Mouse (Mus musculus) spleen, adult 12 weeks (tissue): ENCODE measurements around the gene Hils1.

Experiments
- DNase-seq: peaks from one replicate; pipeline ENCODE4 v3.0.0; 2022; ENCODE audit warnings: low spot score

Hils1 gene

DNA sequence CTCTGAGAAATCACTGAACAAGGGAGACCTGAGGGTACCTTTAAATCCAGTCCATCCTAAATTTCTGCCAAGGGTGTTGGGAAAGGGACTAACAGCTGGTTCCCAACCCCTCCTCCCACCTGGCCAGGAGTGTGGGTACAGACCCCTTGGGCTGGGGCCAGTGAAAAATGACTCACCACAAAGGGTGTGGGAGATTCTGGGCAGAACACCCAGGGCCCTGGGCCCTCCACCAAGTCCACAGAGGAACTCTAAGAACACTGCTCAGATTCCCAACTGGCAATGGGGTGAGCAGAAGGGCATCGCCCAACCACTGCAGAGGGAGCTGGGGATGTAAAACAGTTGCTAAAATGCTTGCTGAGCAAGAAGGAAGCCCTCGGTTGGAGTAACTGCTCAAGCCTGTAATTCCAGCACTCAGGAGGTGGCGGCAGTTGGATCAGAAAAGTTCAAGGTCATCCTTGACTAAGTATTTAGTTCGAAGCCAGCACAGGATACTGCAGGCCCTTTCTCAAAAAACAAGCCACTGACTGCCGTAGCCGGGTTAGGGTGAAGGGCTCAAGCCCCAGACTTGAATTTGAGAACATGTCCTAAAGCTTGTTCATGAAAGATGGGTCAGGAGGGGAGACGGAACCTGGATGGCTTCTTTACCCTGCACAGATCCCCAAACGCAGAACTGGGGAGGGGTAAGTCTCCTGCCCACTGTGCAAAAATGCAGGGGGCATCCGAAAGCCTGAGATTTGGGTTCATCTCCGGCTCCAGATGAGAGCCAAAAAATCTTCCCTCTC is 21.6 kb downstream of the Hils1 start:
- DNase-seq: no peak

- peak; percentile 68 for DNase-seq
Observed at GRCm38 (mm10) chr11:94989562-94990017, 22.2 kb downstream of the Hils1 start.

GRCm38 (mm10) chr11:94990102-94990748 is 22.8 kb downstream of the Hils1 start:
- DNase-seq: no peak

DNA sequence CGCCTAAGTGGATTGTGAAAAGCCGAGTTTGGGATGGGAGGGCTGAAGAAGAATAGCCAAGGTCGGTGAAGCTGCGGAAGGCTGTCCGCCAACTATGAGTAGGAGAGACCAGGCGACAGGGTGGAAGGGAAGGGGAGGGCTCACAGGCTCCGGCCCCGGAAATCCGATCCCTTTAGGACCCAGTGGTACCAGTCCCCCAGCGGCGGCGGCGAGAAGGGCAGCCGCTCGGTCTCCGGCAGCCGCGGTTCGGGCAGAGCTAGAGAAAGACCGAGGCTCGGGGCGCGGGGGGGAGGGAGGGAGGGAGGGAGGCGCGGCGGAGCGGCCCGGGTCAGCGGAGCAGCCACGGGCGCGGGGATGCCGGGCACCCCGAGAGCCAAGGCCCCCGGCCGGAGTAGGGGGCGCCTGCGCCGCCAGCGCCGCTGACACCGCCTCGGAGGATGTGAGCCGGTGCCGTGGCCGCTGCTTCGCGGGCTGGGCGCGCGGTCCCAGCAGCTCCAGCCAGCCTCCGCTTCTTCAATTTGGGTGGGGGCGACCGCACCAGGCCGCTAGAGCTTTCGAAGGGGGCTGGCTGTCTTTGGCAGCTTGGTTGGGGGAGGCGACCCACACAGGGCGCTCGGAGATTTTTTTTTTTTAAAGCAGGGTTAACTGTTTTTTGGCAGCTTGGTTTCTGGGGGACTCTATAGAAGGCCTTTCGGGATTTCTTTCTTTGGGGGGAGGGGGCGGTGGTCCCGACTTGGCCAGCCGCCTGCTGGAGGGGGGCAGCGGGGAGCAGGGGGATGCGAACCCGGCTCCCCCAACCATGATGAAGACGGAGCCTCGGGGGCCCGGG is 23.6 kb downstream of the Hils1 start, which contains the start of gene Ppp1r9b:
TSS of gene Ppp1r9b (plus strand) at position 287 of the 829 bp plus-strand sequence.
- peak; percentile 88 for DNase-seq

- peak; percentile 58 for DNase-seq
Observed at GRCm38 (mm10) chr11:94991641-94992479, 24.5 kb downstream of the Hils1 start.

DNA sequence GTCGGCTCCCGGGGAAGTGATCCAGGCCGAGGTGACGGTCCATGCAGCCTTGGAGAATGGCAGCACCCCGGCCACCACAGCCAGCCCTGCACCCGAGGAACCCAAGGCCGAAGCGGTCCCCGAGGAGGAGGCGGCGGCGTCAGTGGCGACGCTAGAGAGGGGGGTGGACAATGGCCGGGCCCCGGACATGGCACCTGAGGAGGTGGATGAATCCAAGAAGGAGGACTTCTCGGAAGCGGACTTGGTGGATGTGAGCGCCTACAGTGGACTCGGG is 25.0 kb downstream of the Hils1 start:
- DNase-seq: no peak

GRCm38 (mm10) chr11:94992754-94993606 is 25.6 kb downstream of the Hils1 start:
- DNase-seq: no peak

GRCm38 (mm10) chr11:94994208-94994814 is 26.9 kb downstream of the Hils1 start:
- no peak for DNase-seq

- no peak for DNase-seq
Observed at GRCm38 (mm10) chr11:94994947-94995772, 27.8 kb downstream of the Hils1 start.

- no peak for DNase-seq
Observed at GRCm38 (mm10) chr11:94996101-94996500, 28.7 kb downstream of the Hils1 start.

DNA sequence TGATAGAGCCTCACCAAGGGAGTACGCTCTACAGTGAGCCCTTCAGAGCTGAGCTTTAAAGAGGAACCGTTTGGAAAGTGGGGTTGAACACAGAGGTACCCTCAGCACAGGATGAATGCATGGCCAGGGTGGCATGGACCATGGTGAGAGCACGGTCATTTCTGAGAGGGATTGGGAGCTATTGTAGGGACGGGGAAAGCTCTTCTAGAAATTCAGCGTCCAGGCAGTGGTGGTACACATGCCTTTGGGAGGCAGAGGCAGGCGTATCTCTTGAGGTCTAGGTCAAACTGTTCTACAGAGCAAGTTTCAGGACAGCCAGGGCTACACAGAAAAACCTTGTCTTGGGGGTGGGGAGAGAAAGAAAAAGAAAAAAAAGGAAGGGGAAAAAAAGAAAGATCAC is 29.6 kb downstream of the Hils1 start:
- DNase-seq: no peak

GRCm38 (mm10) chr11:94997596-94997995 is 30.2 kb downstream of the Hils1 start:
- DNase-seq: peak; percentile 57

DNA sequence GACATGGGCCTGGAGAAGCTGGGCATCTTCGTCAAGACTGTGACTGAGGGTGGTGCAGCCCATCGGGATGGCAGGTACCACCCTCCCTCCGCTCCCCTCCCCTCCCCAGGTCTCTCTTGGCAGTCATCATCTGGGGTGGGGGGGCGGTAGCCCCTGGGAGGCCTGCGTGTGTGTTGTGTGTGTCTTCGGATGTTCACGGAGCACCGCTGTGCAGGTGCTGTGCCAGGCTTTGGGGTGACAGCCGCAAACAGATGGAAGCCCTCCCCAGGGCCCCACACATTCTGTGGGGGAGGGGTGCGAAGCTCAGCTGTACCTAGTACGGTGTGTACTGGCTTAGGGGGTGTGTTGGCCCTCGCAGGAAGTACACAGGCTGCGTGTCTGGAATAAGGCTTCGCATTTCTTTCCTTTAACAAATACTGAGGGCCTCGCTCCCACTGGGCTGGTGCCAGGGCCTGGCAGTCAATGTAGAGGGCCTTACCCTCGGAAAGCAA is 30.7 kb downstream of the Hils1 start:
- DNase-seq: no peak

GRCm38 (mm10) chr11:95000128-95000527 is 32.7 kb downstream of the Hils1 start:
- no peak for DNase-seq

DNA sequence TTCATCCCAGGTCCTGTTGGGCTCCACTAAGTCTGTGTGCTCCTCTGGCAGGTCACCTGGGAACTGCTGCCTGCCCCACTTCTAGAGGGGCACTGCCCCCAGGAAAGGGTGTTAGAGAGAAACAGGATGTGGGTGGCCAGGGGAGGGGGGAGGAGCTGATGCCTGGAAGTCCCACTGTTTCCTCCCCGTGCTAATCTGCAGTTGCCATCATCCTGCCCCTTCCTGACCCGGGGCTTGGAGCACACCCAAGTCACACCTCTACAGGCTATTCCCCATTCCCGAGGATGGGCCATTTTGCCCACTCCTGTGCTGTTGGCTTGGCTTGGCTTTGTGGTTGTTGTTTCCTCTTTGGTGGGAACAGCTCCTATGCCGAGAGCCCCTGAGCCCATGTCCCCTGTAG is 33.2 kb downstream of the Hils1 start:
- DNase-seq: no peak

- DNase-seq: peak; percentile 69
Observed at GRCm38 (mm10) chr11:95001058-95001457, 33.7 kb downstream of the Hils1 start.

- no peak for DNase-seq
Observed at GRCm38 (mm10) chr11:95001584-95002347, 34.4 kb downstream of the Hils1 start.

GRCm38 (mm10) chr11:95002705-95003104 is 35.3 kb downstream of the Hils1 start:
- DNase-seq: no peak
